Mouse (Mus musculus) limb, embryonic 11.5 days (tissue): ENCODE data around the gene Lrrc17. TPM values are rescaled to one million over a fixed set of nuclear protein-coding genes. Genes with fewer than 3 reads are reported as not detected.

Source experiments
- polyA plus RNA-seq: library from polyadenylated mRNA; unstranded; fragments of >200 nt; fragmentation: Nextera tagmentation; extraction: Ambion mirVana; gene quantifications from 2 replicates; pipeline ENCODE4 v1.2.1, GENCODE M21; 2014

Lrrc17 gene
- polyA plus RNA-seq, 1 experiment from 2014 or later, result 34.3 TPM

Other genes starting within 250 kb of the Lrrc17 start
- gene Fgl2, start 170.9 kb upstream of the Lrrc17 start, polyA plus RNA-seq, result 0.21 and 0.23 TPM in 2 replicates
- not detected in 2 replicates for gene Ccdc146, start 118.9 kb upstream of the Lrrc17 start, polyA plus RNA-seq
- 6.0 and 7.6 TPM in 2 replicates for gene Fam185a, start 118.6 kb upstream of the Lrrc17 start, polyA plus RNA-seq
- gene Fbxl13, start 102.1 kb downstream of the Lrrc17 start, polyA plus RNA-seq, result 0.12 TPM in 1 of 2 replicates, not detected in the other
- 75.3 and 91.9 TPM in 2 replicates for gene Armc10, start 102.3 kb downstream of the Lrrc17 start, polyA plus RNA-seq
- 4.5 and 5.0 TPM in 2 replicates for gene Napepld, start 157.8 kb downstream of the Lrrc17 start, polyA plus RNA-seq
- gene Pmpcb, start 193.6 kb downstream of the Lrrc17 start, polyA plus RNA-seq, result 96.9 and 106 TPM in 2 replicates
- 93.4 and 95.6 TPM in 2 replicates for gene Dnajc2, start 241.7 kb downstream of the Lrrc17 start, polyA plus RNA-seq
- gene Psmc2, start 241.7 kb downstream of the Lrrc17 start, polyA plus RNA-seq, result 230 and 231 TPM in 2 replicates